Mouse (Mus musculus) hindbrain, postnatal 0 days (tissue): ENCODE results near the gene Wbp2. TPM values are rescaled to one million over a fixed set of nuclear protein-coding genes. Genes with fewer than 3 reads are reported as not detected.

ENCODE experiments used
- ATAC-seq: fragments of 200-750 bp; cut with Nextera tagmentation; 2 replicates; pipeline ENCODE4 v1.8.0; 2017; ENCODE audit warnings: mild to moderate bottlenecking, moderate TSS enrichment, moderate library complexity
- DNase-seq: peaks from one replicate; pipeline ENCODE4 v3.0.0-alpha.2; 2015; ENCODE audit warnings: low spot score
- H3K27ac ChIP-seq: fragments of 300-500 bp; sonication (generic); 2 replicates; pipeline ENCODE4 v1.5.1; 2014; ENCODE audit warnings: mild to moderate bottlenecking
- H3K27me3 ChIP-seq: fragments of 300-500 bp; sonication (generic); 2 replicates; pipeline ENCODE4 v1.6.1; 2014; ENCODE audit warnings: low read length, mixed read lengths; ENCODE audit not compliant: insufficient read depth
- H3K36me3 ChIP-seq: fragments of 300-500 bp; sonication (generic); 2 replicates; pipeline ENCODE4 v1.6.1; 2014; ENCODE audit warnings: low read length, mixed read lengths; ENCODE audit not compliant: insufficient read depth
- H3K4me1 ChIP-seq: fragments of 300-500 bp; sonication (generic); 2 replicates; pipeline ENCODE4 v1.6.1; 2014; ENCODE audit warnings: antibody characterized with exemption, low read length, mixed read lengths; ENCODE audit not compliant: insufficient read depth
- H3K4me2 ChIP-seq: fragments of 300-500 bp; sonication (generic); 2 replicates; pipeline ENCODE4 v1.6.1; 2014; ENCODE audit warnings: low read depth, mild to moderate bottlenecking, low read length, moderate library complexity, mixed read lengths
- H3K4me3 ChIP-seq: fragments of 300-500 bp; sonication (generic); 2 replicates; pipeline ENCODE4 v1.5.1; 2014; ENCODE audit warnings: low read length
- H3K9ac ChIP-seq: fragments of 300-500 bp; sonication (generic); replicated peaks from 2 replicates; pipeline ENCODE4 v1.6.1; 2014; ENCODE audit warnings: mild to moderate bottlenecking, low read length, moderate library complexity, mixed read lengths
- H3K9me3 ChIP-seq: fragments of 300-500 bp; sonication (generic); 2 replicates; pipeline ENCODE4 v1.6.1; 2016; ENCODE audit warnings: low read length, mixed read lengths
- CTCF ChIP-seq: IDR thresholded peaks from 2 replicates; pipeline ENCODE4 v1.5.1; 2016; ENCODE audit warnings: antibody characterized with exemption, control low read depth, low read depth
- WGBS: fragments of 180-500 bp; shearing (Covaris S2); extraction: QIAGEN DNeasy Blood & Tissue Kit; methylation state at CpG from one replicate; pipeline ENCODE4 v1.1.7; 2014; 5-methylcytosine and 5-hydroxymethylcytosine counted together
- polyA plus RNA-seq: library from polyadenylated mRNA; unstranded; fragments of >200 nt; fragmentation: Nextera tagmentation; extraction: Ambion mirVana; gene quantifications from 2 replicates; pipeline ENCODE4 v1.2.1, GENCODE M21; 2015
- total RNA-seq: library from RNA; depleted of rRNA; stranded (reverse); fragments of >200 nt; gene quantifications from 2 replicates; pipeline ENCODE4 v1.2.3, GENCODE M21; 2014

Gene Wbp2
- total and polyA plus RNA-seq, 2 experiments from 2014 or later: 171 to 234 TPM

- ATAC-seq: no peak
- no peak overlapping the region for H3K9ac ChIP-seq
Measured at GRCm38 (mm10) chr11:116076266-116076540, 10.6 kb downstream of the Wbp2 start.

DNA sequence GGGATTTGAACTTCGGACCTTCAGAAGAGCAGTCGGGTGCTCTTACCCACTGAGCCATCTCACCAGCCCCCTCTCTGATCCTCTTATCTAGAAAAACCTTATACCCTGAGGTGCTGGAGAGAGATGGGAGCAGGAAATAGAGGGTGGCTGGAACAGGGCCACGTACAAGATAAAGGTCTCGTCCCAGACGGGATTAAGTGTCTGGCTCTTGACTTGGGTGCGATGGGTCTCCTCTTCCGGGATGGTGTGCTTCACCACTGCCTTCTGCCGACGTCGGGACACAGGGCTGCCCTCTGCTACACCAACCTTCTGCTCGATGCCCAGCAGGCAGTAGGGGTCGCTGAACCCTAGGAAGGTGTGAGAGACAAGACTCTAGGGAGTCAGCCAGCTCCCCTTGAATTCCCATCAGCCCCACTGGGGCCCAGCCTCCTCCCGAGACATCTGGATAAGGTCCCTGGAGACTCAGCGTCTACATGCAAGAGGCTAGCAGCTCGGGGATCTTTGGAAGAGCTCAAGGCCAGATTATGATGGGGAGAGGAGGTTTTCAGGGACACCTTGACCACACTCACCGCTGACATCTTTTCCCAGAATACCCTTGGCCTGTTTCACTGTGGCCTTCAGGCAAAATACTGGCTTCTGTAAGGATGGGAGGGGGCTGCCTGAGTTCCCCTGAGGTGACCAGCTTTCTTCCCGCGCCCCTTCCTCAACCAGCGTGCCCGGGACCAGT, 11.1 kb downstream of the Wbp2 start:
- no peak overlapping the region for H3K27ac ChIP-seq
- H3K9ac ChIP-seq: no peak overlapping the region
- ATAC-seq: no peak
- 65% methylated on average over 20 of the region's 20 CpGs for WGBS
- no peak for TF ChIP-seq CTCF
- no peaks in the 10 kb centered on the region for H3K27me3 ChIP-seq
- no peak overlapping the region for H3K4me2 ChIP-seq
- no peak overlapping the region for H3K4me3 ChIP-seq
- H3K36me3 ChIP-seq: peaks cover 15% of the 10 kb centered on the region
- DNase-seq: no peak
- H3K9me3 ChIP-seq: no peaks in the 10 kb centered on the region
- 0 out of 2 replicates have a peak, but pooled peaks cover 3% of the 10 kb centered on the region for H3K4me1 ChIP-seq

More at GRCm38 (mm10) chr11:116076266-116076540, 10.6 kb downstream of the Wbp2 start:
- no peaks in the 10 kb centered on the region for H3K27me3 ChIP-seq
- no peaks in the 10 kb centered on the region for H3K9me3 ChIP-seq
- DNase-seq: no peak
- no peak overlapping the region for H3K27ac ChIP-seq
- H3K4me2 ChIP-seq: no peak overlapping the region
- peaks cover 19% of the 10 kb centered on the region for H3K36me3 ChIP-seq
- 67% methylated on average over 7 of the region's 7 CpGs for WGBS
- H3K4me1 ChIP-seq: 0 out of 2 replicates have a peak, but pooled peaks cover 3% of the 10 kb centered on the region
- H3K4me3 ChIP-seq: no peak overlapping the region
- TF ChIP-seq CTCF: no peak

DNA sequence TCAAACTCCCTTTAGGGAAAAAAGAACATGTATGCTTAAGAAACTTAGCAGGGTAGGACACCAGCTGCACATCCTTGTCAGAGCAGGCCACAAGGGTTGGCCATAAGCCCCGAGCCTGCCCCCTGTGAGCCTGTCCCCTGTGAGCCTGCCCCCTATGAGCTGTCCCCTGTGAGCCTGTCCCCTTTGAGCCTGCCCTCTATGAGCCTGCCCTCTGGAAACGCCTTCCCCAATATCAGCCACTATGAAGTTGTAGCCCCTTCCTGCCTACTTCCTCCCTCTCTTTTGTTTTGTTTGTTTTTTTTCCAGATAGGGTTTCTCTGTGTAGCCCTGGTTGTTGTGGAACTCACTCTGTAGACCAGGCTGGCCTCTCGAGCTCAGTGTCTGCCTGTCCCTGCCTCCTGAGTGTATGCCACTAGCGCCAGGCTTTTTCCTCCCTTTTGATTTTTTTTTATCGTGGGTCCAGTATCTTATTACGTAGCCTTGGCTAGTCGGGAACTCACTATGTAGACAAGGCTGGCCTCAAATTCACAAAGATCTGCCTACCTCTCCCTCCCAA, 12.3 kb downstream of the Wbp2 start:
- peaks cover 8% of the 10 kb centered on the region; the same call in 1 of the 2 replicates for H3K36me3 ChIP-seq

DNA sequence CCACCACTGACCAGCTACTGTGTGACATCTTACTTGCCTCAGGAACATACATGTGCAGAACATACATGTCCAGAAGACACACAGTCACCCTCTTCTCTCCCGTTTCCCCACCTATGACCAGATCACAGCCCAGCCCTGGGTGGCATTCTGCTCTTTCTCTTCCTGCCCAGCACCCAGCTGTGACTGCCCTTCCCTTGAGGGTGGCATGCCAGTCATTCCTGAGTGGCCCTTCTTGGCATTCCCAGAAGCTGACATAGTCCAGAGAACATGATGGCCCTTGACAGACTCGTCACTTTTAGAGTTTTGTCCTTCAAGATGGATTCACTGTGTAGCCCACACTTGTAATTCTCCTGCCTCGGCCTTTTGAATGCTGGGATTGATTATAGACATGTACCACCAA, 14.2 kb downstream of the Wbp2 start:
- H3K27ac ChIP-seq: no peak overlapping the region
- H3K4me1 ChIP-seq: no peaks in the 10 kb centered on the region
- no peak for TF ChIP-seq CTCF
- H3K27me3 ChIP-seq: no peaks in the 10 kb centered on the region
- DNase-seq: no peak
- H3K4me3 ChIP-seq: no peak overlapping the region
- H3K9ac ChIP-seq: no peak overlapping the region
- H3K36me3 ChIP-seq: no peaks in the 10 kb centered on the region
- no peaks in the 10 kb centered on the region for H3K9me3 ChIP-seq
- H3K4me2 ChIP-seq: no peak overlapping the region
- ATAC-seq: no peak
- 83% methylated on average over 3 of the region's 3 CpGs for whole genome bisulfite sequencing

More for the DNA sequence above, 12.3 kb downstream of the Wbp2 start:
- Histone ChIP-seq H3K9me3 (no peaks in the 10 kb centered on the region), H3K4me2 (no peak overlapping the region), H3K27me3 (no peaks in the 10 kb centered on the region), H3K9ac (no peak overlapping the region), H3K4me1 (0 out of 2 replicates have a peak, but pooled peaks cover 3% of the 10 kb centered on the region), H3K27ac (no peak overlapping the region), H3K4me3 (no peak overlapping the region)
- no peak for TF ChIP-seq CTCF
- DNase-seq (no peak), ATAC-seq (no peak)
- WGBS: 65% methylated on average over 7 of the region's 7 CpGs

GRCm38 (mm10) chr11:116071510-116071909, 15.3 kb downstream of the Wbp2 start:
- DNase-seq (no peak), ATAC-seq (no peak)
- no peak overlapping the region for H3K4me3 ChIP-seq
- peak; percentile 42 for TF ChIP-seq CTCF
- H3K9me3 ChIP-seq: no peaks in the 10 kb centered on the region
- 63% methylated on average over 5 of the region's 5 CpGs for WGBS
- H3K27ac ChIP-seq: no peak overlapping the region
- no peaks in the 10 kb centered on the region for H3K36me3 ChIP-seq
- no peaks in the 10 kb centered on the region for H3K27me3 ChIP-seq
- H3K4me2 ChIP-seq: no peak overlapping the region
- no peaks in the 10 kb centered on the region for H3K4me1 ChIP-seq
- no peak overlapping the region for H3K9ac ChIP-seq

GRCm38 (mm10) chr11:116065345-116065744, 21.4 kb downstream of the Wbp2 start:
- Histone ChIP-seq H3K4me1 (0 out of 2 replicates have a peak, but pooled peaks cover 4% of the 10 kb centered on the region), H3K9ac (no peak overlapping the region), H3K27ac (no peak overlapping the region), H3K36me3 (peaks cover 3% of the 10 kb centered on the region; the same call in 1 of the 2 replicates), H3K27me3 (no peaks in the 10 kb centered on the region), H3K4me2 (no peak overlapping the region), H3K4me3 (no peak overlapping the region), H3K9me3 (no peaks in the 10 kb centered on the region)
- DNase-seq: no peak
- WGBS: 88% methylated on average over 12 of the region's 12 CpGs
- ATAC-seq: no peak
- TF ChIP-seq CTCF: no peak
